Mouse (Mus musculus): ENCODE results near the gene Gm960. TPM values are rescaled to one million over a fixed set of nuclear protein-coding genes. Genes with fewer than 3 reads are reported as not detected.

Gm960 gene
- total RNA-seq, 1 experiment from 2014 or later, result not detected

- no peak for ATAC-seq (replicated peaks; ENCODE audit: low read depth, poor library complexity, severe bottlenecking)
These were observed 14.5 kb upstream of the Gm960 start for GRCm38 (mm10) chr19:4712781-4713526.

GRCm38 (mm10) chr19:4712156-4712780 is 13.8 kb upstream of the Gm960 start:
- ATAC-seq (replicated peaks; ENCODE audit: low read depth, poor library complexity, severe bottlenecking), result no peak

GRCm38 (mm10) chr19:4711601-4712155 is 13.2 kb upstream of the Gm960 start:
- ATAC-seq (replicated peaks; ENCODE audit: low read depth, poor library complexity, severe bottlenecking), result no peak

GRCm38 (mm10) chr19:4711098-4711600 is 12.7 kb upstream of the Gm960 start, which contains the start of gene Sptbn2:
Gene Sptbn2 (plus strand): TSS chr19:4711167.
- no peak for ATAC-seq (replicated peaks; ENCODE audit: low read depth, poor library complexity, severe bottlenecking)

GRCm38 (mm10) chr19:4708765-4709164 is 10.3 kb upstream of the Gm960 start:
- no peak for ATAC-seq (replicated peaks; ENCODE audit: low read depth, poor library complexity, severe bottlenecking)

GRCm38 (mm10) chr19:4701221-4701620 is 2.8 kb upstream of the Gm960 start:
- ATAC-seq (replicated peaks; ENCODE audit: low read depth, poor library complexity, severe bottlenecking), result peak; percentile 68

- ATAC-seq (replicated peaks; ENCODE audit: low read depth, poor library complexity, severe bottlenecking), result no peak
These were observed 2.2 kb upstream of the Gm960 start for GRCm38 (mm10) chr19:4700656-4701055.

GRCm38 (mm10) chr19:4699821-4700220 is 1.4 kb upstream of the Gm960 start:
- no peak for ATAC-seq (replicated peaks; ENCODE audit: low read depth, poor library complexity, severe bottlenecking)

GRCm38 (mm10) chr19:4698856-4699255 is 388 bp upstream of the Gm960 start:
- no peak for ATAC-seq (replicated peaks; ENCODE audit: low read depth, poor library complexity, severe bottlenecking)

- ATAC-seq (replicated peaks; ENCODE audit: low read depth, poor library complexity, severe bottlenecking), result no peak
These were observed 747 bp downstream of the Gm960 start for GRCm38 (mm10) chr19:4697721-4698120.

- no peak for ATAC-seq (replicated peaks; ENCODE audit: low read depth, poor library complexity, severe bottlenecking)
These were observed 1.3 kb downstream of the Gm960 start for GRCm38 (mm10) chr19:4697121-4697520.

GRCm38 (mm10) chr19:4694346-4694745 is 4.1 kb downstream of the Gm960 start:
- no peak for ATAC-seq (replicated peaks; ENCODE audit: low read depth, poor library complexity, severe bottlenecking)

GRCm38 (mm10) chr19:4672401-4672800 is 26.1 kb downstream of the Gm960 start:
- no peak for ATAC-seq (replicated peaks; ENCODE audit: low read depth, poor library complexity, severe bottlenecking)

GRCm38 (mm10) chr19:4670776-4671175 is 27.7 kb downstream of the Gm960 start:
- no peak for ATAC-seq (replicated peaks; ENCODE audit: low read depth, poor library complexity, severe bottlenecking)

- ATAC-seq (replicated peaks; ENCODE audit: low read depth, poor library complexity, severe bottlenecking), result no peak
These were observed 31.7 kb downstream of the Gm960 start for GRCm38 (mm10) chr19:4666815-4667214.

GRCm38 (mm10) chr19:4658156-4658555 is 40.3 kb downstream of the Gm960 start:
- ATAC-seq (replicated peaks; ENCODE audit: low read depth, poor library complexity, severe bottlenecking), result no peak

- ATAC-seq (replicated peaks; ENCODE audit: low read depth, poor library complexity, severe bottlenecking), result no peak
These were observed 51.5 kb downstream of the Gm960 start for GRCm38 (mm10) chr19:4646917-4647492.

GRCm38 (mm10) chr19:4644271-4644670 is 54.2 kb downstream of the Gm960 start:
- no peak for ATAC-seq (replicated peaks; ENCODE audit: low read depth, poor library complexity, severe bottlenecking)

- no peak for ATAC-seq (replicated peaks; ENCODE audit: low read depth, poor library complexity, severe bottlenecking)
These were observed 62.5 kb downstream of the Gm960 start for GRCm38 (mm10) chr19:4635986-4636385.

- ATAC-seq (replicated peaks; ENCODE audit: low read depth, poor library complexity, severe bottlenecking), result peak; percentile 64
These were observed 69.6 kb downstream of the Gm960 start for GRCm38 (mm10) chr19:4628819-4629218.

All from common myeloid progenitor, adult 5-6 weeks (primary cell).